8 mouse cellular contexts compared by ENCODE assay signal in the genomic region with DNA sequence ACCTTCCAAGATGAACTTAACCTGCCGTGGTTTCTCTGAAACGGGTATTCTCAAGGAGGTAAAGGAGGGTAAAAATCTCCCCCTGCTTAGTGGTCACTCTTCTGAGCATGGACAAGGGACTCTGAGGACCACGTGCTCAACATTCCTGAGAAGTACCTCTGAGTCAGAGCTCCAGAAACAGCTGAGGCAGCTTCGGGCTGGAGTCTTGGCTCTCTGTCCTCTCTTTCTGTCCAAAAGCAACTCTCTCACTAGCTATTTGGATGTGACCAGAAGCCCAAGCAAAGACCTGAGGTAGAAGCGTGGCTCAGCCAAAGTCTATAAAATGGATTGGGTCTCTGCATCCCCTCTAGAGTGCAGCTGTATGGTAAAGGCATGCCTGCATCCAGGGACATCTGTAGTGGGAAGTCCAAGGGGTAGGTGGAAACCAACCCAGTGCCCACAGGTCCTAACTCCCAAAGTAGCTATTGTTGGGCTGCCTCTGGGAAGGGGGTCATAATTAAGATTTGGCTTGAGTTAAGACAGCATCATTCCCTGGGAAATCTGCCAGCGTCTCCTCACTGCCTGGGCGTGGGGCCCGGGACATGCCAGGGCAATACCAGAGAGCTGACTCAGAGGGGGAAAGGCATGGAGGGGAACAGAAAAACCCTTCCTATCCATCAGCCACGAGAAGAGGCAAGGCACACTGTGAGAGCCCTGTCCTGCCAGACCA. TPM values are rescaled to one million over a fixed set of nuclear protein-coding genes. Genes with fewer than 3 reads are reported as not detected.
DNase-seq lines count a peak whose midpoint lies in the region; ATAC-seq lines count a peak whose summit lies in the region.

No protein-coding gene starts in this region.

- H3K27ac ChIP-seq in heart, embryonic 12.5 days (ENCODE audit: poor library complexity, severe bottlenecking): no peak overlapping the region
- H3K27ac ChIP-seq in embryonic facial prominence, embryonic 10.5 days (replicated peaks): peak overlapping the region; percentile 19; the same call in 1 of the 2 replicates
- peak overlapping the region; percentile 74 for H3K27ac ChIP-seq in heart, embryonic 13.5 days (replicated peaks)

- no peak overlapping the region for H3K9ac ChIP-seq in heart, embryonic 12.5 days
- H3K9ac ChIP-seq in heart, embryonic 13.5 days: no peak overlapping the region

- H3K9me3 ChIP-seq in heart, embryonic 12.5 days (replicated peaks): no peaks in the 10 kb centered on the region
- H3K9me3 ChIP-seq in embryonic facial prominence, embryonic 10.5 days: no peaks in the 10 kb centered on the region
- H3K9me3 ChIP-seq in heart, embryonic 13.5 days: no peaks in the 10 kb centered on the region

- no peak for ATAC-seq in heart, embryonic 12.5 days (ENCODE audit: insufficient number of reproducible peaks, low FRiP score)
- no peak; the same call in 1 of the 2 replicates for ATAC-seq in heart, embryonic 13.5 days (ENCODE audit: extremely low read depth, insufficient number of reproducible peaks, low FRiP score, low TSS enrichment)
- ATAC-seq in erythroblast, adult 5-6 weeks (replicated peaks; ENCODE audit: low FRiP score, poor library complexity, severe bottlenecking): no peak

- no peak overlapping the region for H3K4me2 ChIP-seq in heart, embryonic 12.5 days
- peak overlapping the region; percentile 25 for H3K4me2 ChIP-seq in heart, embryonic 13.5 days

- peak; percentile 88 to 89 for DNase-seq in heart, adult 18-20 months
- no peak for DNase-seq in embryonic facial prominence, embryonic 10.5 days (ENCODE audit: low spot score)
- peak; percentile 86 to 87 for DNase-seq in kidney, postnatal 36 days
- peak; percentile 90 to 93 for DNase-seq in lung, postnatal 4 days
- peak; percentile 84 for DNase-seq in urinary bladder, postnatal 25 days (ENCODE audit: low spot score)

- H3K27me3 ChIP-seq in heart, embryonic 12.5 days (replicated peaks): no peaks in the 10 kb centered on the region
- H3K27me3 ChIP-seq in embryonic facial prominence, embryonic 10.5 days (replicated peaks; ENCODE audit: low read depth, poor library complexity, severe bottlenecking): no peaks in the 10 kb centered on the region
- H3K27me3 ChIP-seq in heart, embryonic 13.5 days (replicated peaks): no peaks in the 10 kb centered on the region

- WGBS in heart, embryonic 12.5 days: 47% methylated on average over 9 of the region's 9 CpGs
- 83% methylated on average over 9 of the region's 9 CpGs for WGBS in embryonic facial prominence, embryonic 10.5 days
- WGBS in heart, embryonic 13.5 days: 38% methylated on average over 9 of the region's 9 CpGs

- H3K4me1 ChIP-seq in heart, embryonic 12.5 days (replicated peaks): peaks cover 24% of the 10 kb centered on the region
- H3K4me1 ChIP-seq in embryonic facial prominence, embryonic 10.5 days: peaks cover 9% of the 10 kb centered on the region; the same call in 1 of the 2 replicates
- peaks cover 34% of the 10 kb centered on the region for H3K4me1 ChIP-seq in heart, embryonic 13.5 days

- H3K36me3 ChIP-seq in heart, embryonic 12.5 days: no peaks in the 10 kb centered on the region
- H3K36me3 ChIP-seq in embryonic facial prominence, embryonic 10.5 days (replicated peaks): no peaks in the 10 kb centered on the region
- no peaks in the 10 kb centered on the region for H3K36me3 ChIP-seq in heart, embryonic 13.5 days

- no peak overlapping the region for H3K4me3 ChIP-seq in heart, embryonic 12.5 days
- H3K4me3 ChIP-seq in embryonic facial prominence, embryonic 10.5 days: no peak overlapping the region
- H3K4me3 ChIP-seq in heart, embryonic 13.5 days: no peak overlapping the region

RNA-seq across cellular contexts. Expression of gene Camk2g, which starts 11.2 kb away (rescaled TPM):
- total RNA-seq in heart, adult 18-20 months (2021): 10 to 100 TPM; 43.8 to 47.7 TPM
- polyA plus RNA-seq in heart, embryonic 12.5 days (2016; fragmentation: Nextera tagmentation; extraction: Ambion mirVana): 65.4 and 69.5 TPM in 2 replicates
- polyA plus RNA-seq in embryonic facial prominence, embryonic 10.5 days (2016; fragmentation: Nextera tagmentation; extraction: Ambion mirVana): 43.9 and 50.6 TPM in 2 replicates
- 55.0 and 60.2 TPM in 2 replicates for polyA plus RNA-seq in heart, embryonic 13.5 days (2015; fragmentation: Nextera tagmentation; extraction: Ambion mirVana)
- total RNA-seq in erythroblast, adult 5-6 weeks (2015; ENCODE audit: low replicate concordance): 4.0 and 9.8 TPM in 2 replicates
- 12.7 and 14.6 TPM in 2 replicates for total RNA-seq in erythroblast, adult 5-6 weeks (2017; ENCODE audit: low replicate concordance)

RNA-seq across cellular contexts. Expression of gene Plau, which starts 31.3 kb away (rescaled TPM):
- total RNA-seq in heart, adult 18-20 months (2021): 1 to 10 TPM; 3.8 to 4.0 TPM
- 0.77 and 1.1 TPM in 2 replicates for polyA plus RNA-seq in heart, embryonic 12.5 days (2016; fragmentation: Nextera tagmentation; extraction: Ambion mirVana)
- 0.67 and 1.0 TPM in 2 replicates for polyA plus RNA-seq in embryonic facial prominence, embryonic 10.5 days (2016; fragmentation: Nextera tagmentation; extraction: Ambion mirVana)
- polyA plus RNA-seq in heart, embryonic 13.5 days (2015; fragmentation: Nextera tagmentation; extraction: Ambion mirVana): 1.4 and 2.3 TPM in 2 replicates
- total RNA-seq in erythroblast, adult 5-6 weeks (2015; ENCODE audit: low replicate concordance): 0.38 and 0.84 TPM in 2 replicates
- 2.8 and 9.6 TPM in 2 replicates for total RNA-seq in erythroblast, adult 5-6 weeks (2017; ENCODE audit: low replicate concordance)
